Mouse (Mus musculus): ENCODE data around the gene Gphb5.

GRCm38 (mm10) chr12:75375060-75375459 is 41.5 kb downstream of the Gphb5 start:
- TF ChIP-seq CTCF (IDR thresholded peaks at IDR 0.05; ENCODE audit: extremely low read depth, insufficient read length, insufficient replicate concordance, low read depth, low read length), result no peak
- TF ChIP-seq POLR2A (IDR thresholded peaks at IDR 0.05; ENCODE audit: low read depth, low read length), result no peak
